Mouse (Mus musculus) liver, embryonic 15.5 days (tissue): ENCODE data around the gene Carns1. TPM values are rescaled to one million over a fixed set of nuclear protein-coding genes. Genes with fewer than 3 reads are reported as not detected.

Experiments used
- ATAC-seq: fragments of 200-750 bp; cut with Nextera tagmentation; 2 replicates; pipeline ENCODE4 v1.8.0; 2017; ENCODE audit warnings: moderate number of reproducible peaks, mild to moderate bottlenecking, moderate library complexity; ENCODE audit not compliant: insufficient read depth
- H3K27ac ChIP-seq: fragments of 300-500 bp; sonication (generic); replicated peaks from 2 replicates; pipeline ENCODE4 v1.5.1; 2015; ENCODE audit warnings: mild to moderate bottlenecking, inconsistent platforms
- H3K27me3 ChIP-seq: fragments of 300-500 bp; sonication (generic); 2 replicates; pipeline ENCODE4 v1.6.1; 2015; ENCODE audit warnings: mild to moderate bottlenecking, inconsistent platforms
- H3K36me3 ChIP-seq: fragments of 300-500 bp; sonication (generic); replicated peaks from 2 replicates; pipeline ENCODE4 v1.6.1; 2015; ENCODE audit warnings: moderate library complexity, mild to moderate bottlenecking, inconsistent platforms
- H3K4me1 ChIP-seq: fragments of 300-500 bp; sonication (generic); replicated peaks from 2 replicates; pipeline ENCODE4 v1.6.1; 2015; ENCODE audit warnings: inconsistent platforms
- H3K4me2 ChIP-seq: fragments of 300-500 bp; sonication (generic); 2 replicates; pipeline ENCODE4 v1.6.1; 2015; ENCODE audit warnings: moderate library complexity, mild to moderate bottlenecking, inconsistent platforms
- H3K4me3 ChIP-seq: fragments of 300-500 bp; sonication (generic); replicated peaks from 2 replicates; pipeline ENCODE4 v1.5.1; 2015; ENCODE audit warnings: mild to moderate bottlenecking, inconsistent platforms
- H3K9ac ChIP-seq: fragments of 300-500 bp; sonication (generic); 2 replicates; pipeline ENCODE4 v1.6.1; 2015; ENCODE audit warnings: moderate library complexity, mild to moderate bottlenecking, inconsistent platforms
- H3K9me3 ChIP-seq: fragments of 300-500 bp; sonication (generic); replicated peaks from 2 replicates; pipeline ENCODE4 v1.6.1; 2016; ENCODE audit warnings: inconsistent platforms
- WGBS: fragments of 180-500 bp; shearing (Covaris S2); methylation state at CpG from one replicate; pipeline ENCODE4 v1.1.7; 2015; ENCODE audit warnings: mixed read lengths; ENCODE audit not compliant: insufficient replicate concordance; 5-methylcytosine and 5-hydroxymethylcytosine counted together
- polyA plus RNA-seq: library from polyadenylated mRNA; unstranded; fragments of >200 nt; fragmentation: Nextera tagmentation; extraction: Ambion mirVana; gene quantifications from 2 replicates; pipeline ENCODE4 v1.2.1, GENCODE M21; 2015

The Carns1 gene
- polyA plus RNA-seq, 1 experiment from 2014 or later, result 0.64 TPM

DNA sequence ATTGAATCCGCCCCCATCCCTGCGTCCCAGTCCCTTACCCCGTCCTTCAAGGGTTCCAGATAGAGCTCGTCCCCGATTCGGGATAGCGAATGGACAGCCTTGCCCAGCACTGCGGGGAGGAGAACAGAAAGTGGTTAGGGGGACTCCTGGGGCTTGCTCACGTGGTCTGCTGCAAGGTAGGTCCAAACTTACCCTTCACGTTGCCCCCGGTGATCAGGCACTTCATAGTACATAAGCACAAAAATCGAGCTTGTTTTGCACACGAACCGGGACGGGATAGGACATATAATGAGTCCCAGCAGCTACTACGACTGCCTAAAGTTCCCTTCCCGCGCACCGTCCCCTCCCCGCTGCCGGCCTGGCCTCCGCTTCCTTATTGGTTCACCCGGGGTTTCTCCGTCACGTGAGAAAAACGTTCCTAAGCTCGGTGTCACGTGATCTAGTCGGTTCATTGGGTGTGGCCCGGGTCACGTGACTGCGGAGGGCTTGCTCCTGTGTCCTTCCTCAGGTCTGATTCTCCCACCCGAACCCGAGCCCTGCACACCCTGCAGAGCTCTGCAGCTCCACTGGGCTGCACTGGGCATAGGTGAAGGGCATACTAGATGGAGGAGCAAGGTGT, 26.1 kb upstream of the Carns1 start, which contains the start of gene Rad9a:
Gene Rad9a, minus strand, starts transcription at position 372 of the 619 bp plus-strand sequence.
- peak within 1 kb of the TSS; percentile 79 for H3K27ac ChIP-seq
- peak within 1 kb of the TSS; percentile 77 for H3K4me3 ChIP-seq
- under 1% methylated on average over 34 of the region's 34 CpGs for WGBS
- H3K9me3 ChIP-seq, result no peaks in the 10 kb centered on the region
- peaks cover 67% of the 10 kb centered on the region for H3K4me1 ChIP-seq
- peaks cover 39% of the 10 kb centered on the region for H3K27me3 ChIP-seq
- H3K36me3 ChIP-seq, result peaks cover 40% of the 10 kb centered on the region
- peak within 1 kb of the TSS; percentile 91 for H3K4me2 ChIP-seq
- peak; percentile 84 for ATAC-seq
- peak within 1 kb of the TSS; percentile 78 for H3K9ac ChIP-seq

DNA sequence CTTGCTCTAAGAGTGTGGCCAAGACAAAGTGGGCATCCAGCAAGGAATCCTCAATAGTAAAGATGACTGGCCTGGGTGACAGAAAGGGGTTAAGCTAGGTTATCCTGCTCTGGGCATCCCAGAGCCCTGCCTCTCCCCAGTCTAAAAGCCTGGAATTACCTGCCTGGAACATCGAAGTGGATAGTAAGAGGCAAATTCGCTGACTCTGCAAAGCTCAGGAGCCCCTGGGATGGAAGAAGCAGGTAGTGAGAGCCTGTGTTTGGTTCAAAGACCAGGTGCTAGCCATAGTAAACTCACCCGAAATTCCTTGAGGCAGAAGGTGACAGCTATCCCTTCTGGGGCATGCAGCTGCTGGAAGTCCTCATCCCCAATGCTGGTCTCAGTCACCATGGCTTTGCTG, 21.9 kb upstream of the Carns1 start:
- 0 out of 2 replicates have a peak overlapping the region, but pooled peaks have one; percentile 34 for H3K27ac ChIP-seq
- peaks cover 76% of the 10 kb centered on the region for H3K36me3 ChIP-seq
- H3K4me2 ChIP-seq, result no peak overlapping the region
- WGBS, result 58% methylated on average over 3 of the region's 3 CpGs
- no peak overlapping the region for H3K9ac ChIP-seq
- H3K9me3 ChIP-seq, result no peaks in the 10 kb centered on the region
- H3K4me1 ChIP-seq, result peaks cover 91% of the 10 kb centered on the region
- ATAC-seq, result no peak
- 0 out of 2 replicates have a peak, but pooled peaks cover under 1% of the 10 kb centered on the region for H3K27me3 ChIP-seq
- no peak overlapping the region for H3K4me3 ChIP-seq

DNA sequence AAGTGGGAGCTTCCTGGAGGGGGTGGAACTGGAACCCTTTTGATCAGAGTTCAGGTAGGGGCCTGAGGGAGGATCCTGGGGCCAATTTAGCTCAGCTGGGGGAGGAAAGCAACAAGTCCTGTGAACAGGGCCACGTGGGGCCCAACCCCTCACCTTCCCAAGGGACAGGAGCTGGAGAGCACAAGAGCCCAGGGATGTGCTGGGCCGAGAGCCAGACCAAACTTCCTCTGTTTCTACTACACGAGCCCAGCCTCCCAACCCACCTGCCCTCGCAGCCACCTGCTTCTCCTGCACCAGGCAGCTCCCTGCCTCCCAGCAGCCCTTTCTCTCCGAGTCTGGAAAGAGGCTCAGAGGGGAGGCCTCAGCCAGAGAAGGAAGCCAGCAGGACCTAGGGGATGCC, 21.3 kb upstream of the Carns1 start:
- H3K4me3 ChIP-seq, result no peak overlapping the region
- H3K4me1 ChIP-seq, result peaks cover 86% of the 10 kb centered on the region
- H3K9ac ChIP-seq, result no peak overlapping the region
- no peaks in the 10 kb centered on the region for H3K9me3 ChIP-seq
- no peak overlapping the region for H3K4me2 ChIP-seq
- peaks cover 76% of the 10 kb centered on the region for H3K36me3 ChIP-seq
- no peak for ATAC-seq
- no peaks in the 10 kb centered on the region for H3K27me3 ChIP-seq
- H3K27ac ChIP-seq, result no peak overlapping the region; the same call in 1 of the 2 replicates
- 43% methylated on average over 5 of the region's 5 CpGs for WGBS

DNA sequence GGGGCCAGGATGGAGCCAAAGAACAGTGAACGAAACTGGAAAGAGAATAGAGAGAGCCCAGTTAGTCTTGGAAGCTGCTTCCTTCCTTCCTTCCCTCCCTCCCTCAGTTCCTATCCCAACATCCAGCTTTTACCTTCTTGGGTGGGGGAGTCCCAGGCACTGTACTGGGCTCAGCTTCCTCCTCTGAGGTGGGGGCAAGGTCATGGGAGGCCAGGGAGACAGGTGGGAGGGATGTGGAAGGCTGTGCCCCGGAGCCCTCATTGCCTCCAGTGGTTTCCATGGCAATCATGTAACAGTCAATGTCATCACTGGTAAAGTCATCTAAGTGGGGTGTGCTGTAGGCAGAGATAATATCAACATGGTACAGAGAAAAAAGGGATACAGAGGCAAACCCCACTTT, 20.8 kb upstream of the Carns1 start:
- no peaks in the 10 kb centered on the region for H3K27me3 ChIP-seq
- ATAC-seq, result no peak
- 72% methylated on average over 2 of the region's 2 CpGs for WGBS
- H3K4me3 ChIP-seq, result no peak overlapping the region
- H3K9ac ChIP-seq, result no peak overlapping the region
- peaks cover 91% of the 10 kb centered on the region for H3K4me1 ChIP-seq
- no peaks in the 10 kb centered on the region for H3K9me3 ChIP-seq
- H3K36me3 ChIP-seq, result peaks cover 76% of the 10 kb centered on the region
- peak overlapping the region; percentile 19 for H3K27ac ChIP-seq
- no peak overlapping the region for H3K4me2 ChIP-seq

DNA sequence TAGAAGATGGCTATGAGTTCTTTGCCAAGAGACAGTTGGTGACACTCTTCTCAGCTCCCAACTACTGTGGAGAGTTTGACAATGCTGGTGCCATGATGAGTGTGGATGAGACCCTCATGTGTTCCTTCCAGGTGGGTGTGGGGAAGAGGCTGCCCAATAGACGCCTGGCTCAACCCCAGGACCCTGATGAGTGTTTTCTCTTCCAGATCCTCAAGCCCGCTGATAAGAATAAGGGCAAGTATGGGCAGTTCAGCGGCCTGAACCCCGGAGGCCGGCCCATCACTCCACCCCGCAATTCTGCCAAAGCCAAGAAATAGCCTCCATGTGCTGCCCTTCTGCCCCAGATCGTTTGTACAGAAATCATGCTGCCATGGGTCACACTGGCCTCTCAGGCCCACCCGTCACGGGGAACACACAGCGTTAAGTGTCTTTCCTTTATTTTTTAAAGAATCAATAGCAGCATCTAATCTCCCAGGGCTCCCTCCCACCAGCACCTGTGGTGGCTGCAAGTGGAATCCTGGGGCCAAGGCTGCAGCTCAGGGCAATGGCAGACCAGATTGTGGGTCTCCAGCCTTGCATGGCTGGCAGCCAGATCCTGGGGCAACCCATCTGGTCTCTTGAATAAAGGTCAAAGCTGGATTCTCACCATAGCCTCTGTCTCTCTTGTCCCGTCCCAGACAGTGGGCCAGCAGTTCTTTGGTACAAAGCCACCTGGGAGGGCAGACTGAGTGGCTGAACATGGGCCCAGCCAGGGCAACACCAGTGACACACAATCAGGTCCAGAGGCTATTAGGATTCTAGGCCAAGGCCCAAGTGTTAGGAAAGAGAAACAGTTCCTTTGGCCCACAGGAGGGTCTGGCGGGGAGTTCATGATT, 19.7 kb upstream of the Carns1 start:
- Histone ChIP-seq H3K9ac (no peak overlapping the region), H3K9me3 (no peaks in the 10 kb centered on the region), H3K36me3 (peaks cover 72% of the 10 kb centered on the region), H3K27ac (0 out of 2 replicates have a peak overlapping the region, but pooled peaks have one; percentile 14), H3K4me3 (no peak overlapping the region), H3K4me1 (peaks cover 89% of the 10 kb centered on the region), H3K27me3 (no peaks in the 10 kb centered on the region), H3K4me2 (no peak overlapping the region)
- no peak for ATAC-seq
- 75% methylated on average over 12 of the region's 12 CpGs for WGBS

DNA sequence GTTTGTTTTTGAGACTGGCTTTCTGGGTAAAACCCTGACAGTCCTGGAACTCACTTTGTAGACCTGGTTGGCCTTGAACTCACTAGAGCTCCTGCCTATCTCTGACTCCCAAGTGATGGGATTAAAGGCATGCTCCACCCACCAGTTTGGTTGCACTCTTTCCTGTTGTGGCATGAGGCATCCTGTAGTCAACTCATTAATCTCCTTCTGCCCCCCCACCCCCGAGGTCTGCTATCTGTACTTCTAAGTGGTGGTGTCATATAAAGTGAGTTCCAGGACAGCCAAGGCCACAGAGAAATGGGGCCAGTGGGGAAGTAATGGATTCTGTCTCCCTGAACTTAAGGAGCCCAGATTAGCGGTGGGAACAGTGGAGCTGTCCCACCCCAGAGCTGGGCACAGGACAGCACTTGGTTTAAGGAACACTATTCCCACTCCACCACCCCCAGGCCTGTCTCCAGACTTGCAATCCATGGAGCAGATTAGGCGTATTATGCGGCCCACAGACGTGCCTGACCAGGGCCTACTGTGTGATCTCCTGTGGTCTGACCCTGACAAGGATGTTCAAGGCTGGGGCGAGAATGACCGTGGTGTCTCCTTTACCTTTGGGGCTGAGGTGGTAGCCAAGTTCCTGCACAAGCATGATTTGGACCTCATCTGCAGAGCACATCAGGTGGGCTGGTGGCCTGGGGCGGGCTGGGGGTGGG, 18.9 kb upstream of the Carns1 start:
- Histone ChIP-seq H3K4me2 (peak overlapping the region; percentile 88; the same call in 1 of the 2 replicates), H3K9me3 (no peaks in the 10 kb centered on the region), H3K27ac (no peak overlapping the region; the same call in 1 of the 2 replicates), H3K4me1 (peaks cover 80% of the 10 kb centered on the region), H3K27me3 (no peaks in the 10 kb centered on the region), H3K9ac (no peak overlapping the region), H3K4me3 (no peak overlapping the region; the same call in 1 of the 2 replicates), H3K36me3 (peaks cover 63% of the 10 kb centered on the region)
- ATAC-seq, result no peak
- 68% methylated on average over 8 of the region's 8 CpGs for WGBS

DNA sequence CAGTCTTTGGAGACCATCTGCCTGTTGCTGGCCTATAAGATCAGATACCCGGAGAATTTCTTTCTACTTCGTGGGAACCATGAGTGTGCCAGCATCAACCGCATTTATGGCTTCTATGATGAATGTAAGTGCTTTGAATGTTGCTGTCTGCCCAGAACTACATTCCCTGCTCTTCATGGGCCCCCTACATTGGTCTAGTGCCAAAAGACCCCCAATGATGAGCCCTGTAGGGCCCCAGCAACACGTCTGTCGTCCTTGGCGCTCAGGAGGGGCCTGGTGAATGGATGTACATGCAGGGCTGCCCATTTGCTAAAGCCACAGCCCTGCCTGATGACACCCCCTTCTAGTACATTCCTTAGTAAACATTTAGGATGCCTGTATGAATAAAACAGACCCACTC, 17.9 kb upstream of the Carns1 start:
- Histone ChIP-seq H3K9ac (peak overlapping the region; percentile 92), H3K9me3 (no peaks in the 10 kb centered on the region), H3K4me1 (peaks cover 71% of the 10 kb centered on the region), H3K4me2 (peak overlapping the region; percentile 88), H3K27ac (peak overlapping the region; percentile 87), H3K4me3 (peak overlapping the region; percentile 86), H3K27me3 (no peaks in the 10 kb centered on the region), H3K36me3 (peaks cover 53% of the 10 kb centered on the region)
- ATAC-seq, result no peak
- WGBS, result 46% methylated on average over 6 of the region's 6 CpGs

DNA sequence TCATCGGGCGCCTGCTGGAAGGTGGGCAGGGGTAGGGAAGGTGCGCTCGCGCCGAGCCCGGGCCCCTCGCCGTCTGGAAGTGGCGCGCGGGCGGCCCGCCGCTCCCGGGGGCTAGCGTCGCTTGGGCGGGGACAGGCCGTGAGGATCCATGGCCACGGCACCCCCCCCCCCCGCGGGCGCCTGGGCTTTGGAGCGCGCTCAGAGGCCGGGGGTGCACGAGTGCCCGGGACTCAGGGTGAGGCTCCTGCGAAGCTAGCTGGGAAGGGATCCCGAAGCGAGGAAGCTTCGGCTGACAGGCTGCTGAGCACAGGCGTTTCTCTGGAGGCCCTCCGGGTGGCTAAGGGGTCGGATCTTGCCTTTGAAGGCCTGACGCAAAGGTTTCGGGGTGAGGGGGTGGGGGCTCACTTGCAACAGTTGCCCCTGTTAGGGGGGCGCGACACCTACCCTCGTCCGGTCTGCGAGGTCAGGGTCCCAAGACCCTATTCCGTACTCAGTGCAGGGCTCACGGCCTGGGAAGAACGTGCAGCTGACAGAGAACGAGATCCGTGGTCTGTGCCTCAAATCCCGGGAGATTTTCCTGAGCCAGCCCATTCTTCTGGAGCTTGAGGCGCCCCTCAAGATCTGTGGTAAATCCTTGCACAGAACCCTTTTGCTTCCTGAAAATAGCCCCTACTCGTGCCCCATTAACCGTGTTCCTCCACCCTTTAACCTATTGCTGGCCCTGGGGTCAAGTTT, 17.1 kb upstream of the Carns1 start:
- Histone ChIP-seq H3K27me3 (no peaks in the 10 kb centered on the region), H3K9ac (peak overlapping the region; percentile 92), H3K4me1 (peaks cover 69% of the 10 kb centered on the region), H3K36me3 (peaks cover 46% of the 10 kb centered on the region), H3K4me2 (peak overlapping the region; percentile 88), H3K27ac (peak overlapping the region; percentile 87), H3K9me3 (no peaks in the 10 kb centered on the region), H3K4me3 (peak overlapping the region; percentile 86)
- under 1% methylated on average over 44 of the region's 52 CpGs for WGBS
- peak; percentile 60 for ATAC-seq

DNA sequence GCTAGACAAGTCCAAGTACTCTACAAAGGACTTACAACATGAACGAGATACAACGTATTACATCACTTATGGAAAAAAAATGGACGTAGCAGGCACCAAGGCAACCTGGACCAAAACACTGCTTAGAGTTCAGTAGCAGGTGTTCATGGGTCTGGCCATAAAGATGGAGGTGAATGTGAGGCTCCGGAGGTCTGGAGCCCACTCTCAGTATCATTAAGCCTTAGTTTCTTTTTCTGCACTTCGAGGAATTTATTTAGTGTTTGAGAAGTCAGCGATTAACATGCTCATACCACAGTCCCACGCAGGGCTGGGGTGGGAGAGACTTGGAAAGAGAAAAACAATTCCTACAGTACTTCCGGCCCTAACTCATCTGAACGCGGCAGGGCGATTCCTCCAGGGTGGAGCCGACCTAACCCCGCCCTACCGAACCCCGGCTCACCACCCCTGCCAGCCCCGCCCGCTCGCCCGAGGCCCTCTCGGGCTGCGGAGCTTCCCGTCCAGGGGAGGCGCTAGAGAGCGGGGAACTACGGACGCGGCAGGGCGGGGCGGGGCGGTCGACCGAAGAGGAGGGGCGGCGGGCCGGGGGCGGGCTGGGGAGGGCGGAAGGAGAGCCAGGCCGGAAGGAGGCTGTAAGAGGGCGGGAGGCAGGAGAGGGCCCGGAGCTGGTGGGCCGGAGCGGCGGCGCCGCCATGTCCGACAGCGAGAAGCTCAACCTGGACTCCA, 16.4 kb upstream of the Carns1 start, which contains the start of gene Ppp1ca:
Gene Ppp1ca, plus strand, starts transcription at position 538 of the 723 bp plus-strand sequence.
- peak within 1 kb of the TSS; percentile 86 for H3K4me3 ChIP-seq
- WGBS, result 2% methylated on average over 42 of the region's 47 CpGs

DNA sequence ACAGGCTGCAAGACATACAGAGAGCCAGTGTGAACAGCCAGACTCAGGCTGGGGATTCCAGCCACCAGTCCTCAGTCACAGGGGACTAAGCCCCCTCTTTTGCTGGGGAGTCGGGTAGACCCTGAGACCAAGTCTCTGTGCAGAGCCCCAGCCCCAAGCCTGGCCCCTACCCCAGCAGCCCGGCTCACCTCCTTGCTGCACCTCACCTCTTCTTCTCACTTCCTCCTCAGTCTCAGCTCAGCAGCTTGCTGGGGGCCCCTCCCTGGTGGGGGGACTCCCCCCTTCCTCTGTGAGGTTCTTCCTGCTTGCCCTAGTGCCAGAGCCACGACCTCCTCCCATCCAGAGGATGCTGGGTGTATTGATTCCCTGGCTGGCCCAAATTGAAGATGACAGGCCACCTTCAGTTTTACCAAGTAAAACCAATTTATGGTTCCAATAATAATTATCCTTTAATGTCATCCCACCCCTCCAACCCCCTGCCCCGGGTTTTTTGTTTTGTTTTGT, 15.6 kb upstream of the Carns1 start, which contains the start of gene Tbc1d10c:
Gene Tbc1d10c, minus strand, starts transcription at position 454 of the 504 bp plus-strand sequence.
- peaks cover 56% of the 10 kb centered on the region for H3K4me1 ChIP-seq
- no peaks in the 10 kb centered on the region for H3K27me3 ChIP-seq
- H3K9ac ChIP-seq, result peak within 1 kb of the TSS; percentile 92
- peak within 1 kb of the TSS; percentile 88 for H3K4me2 ChIP-seq
- ATAC-seq, result no peak
- 18% methylated on average over 4 of the region's 4 CpGs for WGBS
- peak within 1 kb of the TSS; percentile 87 for H3K27ac ChIP-seq
- peaks cover 30% of the 10 kb centered on the region for H3K36me3 ChIP-seq
- H3K9me3 ChIP-seq, result no peaks in the 10 kb centered on the region
- peak within 1 kb of the TSS; percentile 86 for H3K4me3 ChIP-seq

More for the DNA sequence above, 16.4 kb upstream of the Carns1 start, which contains the start of gene Ppp1ca:
- peak within 1 kb of the TSS; percentile 87 for H3K27ac ChIP-seq
- no peaks in the 10 kb centered on the region for H3K27me3 ChIP-seq
- peak within 1 kb of the TSS; percentile 92 for H3K9ac ChIP-seq
- no peaks in the 10 kb centered on the region for H3K9me3 ChIP-seq
- H3K4me2 ChIP-seq, result peak within 1 kb of the TSS; percentile 88
- peaks cover 38% of the 10 kb centered on the region for H3K36me3 ChIP-seq
- ATAC-seq, result peak; percentile 93
- peaks cover 61% of the 10 kb centered on the region for H3K4me1 ChIP-seq
